Mouse (Mus musculus): ENCODE data around the gene Tectb.

Gene Tectb

DNA sequence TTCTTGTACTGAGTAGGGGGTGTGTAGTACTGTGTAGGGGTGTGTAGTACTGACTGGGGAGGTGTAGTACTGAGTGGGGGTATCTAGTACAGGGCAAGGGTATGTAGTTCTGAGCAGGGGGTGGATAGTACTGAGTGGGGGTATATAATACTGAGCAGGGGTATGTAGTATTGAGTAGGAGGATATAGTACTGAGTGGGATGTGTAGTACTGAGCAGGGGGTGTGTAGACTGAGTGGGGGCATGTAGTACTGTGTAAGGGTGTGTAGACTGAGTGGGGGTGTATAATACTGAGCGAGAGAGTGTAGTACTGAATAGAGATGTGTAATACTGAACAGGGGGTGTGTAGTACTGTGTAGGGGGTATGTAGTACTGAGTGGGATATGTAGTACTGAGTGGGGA lies 31.2 kb downstream of the Tectb start:
- no peak for DNase-seq

DNA sequence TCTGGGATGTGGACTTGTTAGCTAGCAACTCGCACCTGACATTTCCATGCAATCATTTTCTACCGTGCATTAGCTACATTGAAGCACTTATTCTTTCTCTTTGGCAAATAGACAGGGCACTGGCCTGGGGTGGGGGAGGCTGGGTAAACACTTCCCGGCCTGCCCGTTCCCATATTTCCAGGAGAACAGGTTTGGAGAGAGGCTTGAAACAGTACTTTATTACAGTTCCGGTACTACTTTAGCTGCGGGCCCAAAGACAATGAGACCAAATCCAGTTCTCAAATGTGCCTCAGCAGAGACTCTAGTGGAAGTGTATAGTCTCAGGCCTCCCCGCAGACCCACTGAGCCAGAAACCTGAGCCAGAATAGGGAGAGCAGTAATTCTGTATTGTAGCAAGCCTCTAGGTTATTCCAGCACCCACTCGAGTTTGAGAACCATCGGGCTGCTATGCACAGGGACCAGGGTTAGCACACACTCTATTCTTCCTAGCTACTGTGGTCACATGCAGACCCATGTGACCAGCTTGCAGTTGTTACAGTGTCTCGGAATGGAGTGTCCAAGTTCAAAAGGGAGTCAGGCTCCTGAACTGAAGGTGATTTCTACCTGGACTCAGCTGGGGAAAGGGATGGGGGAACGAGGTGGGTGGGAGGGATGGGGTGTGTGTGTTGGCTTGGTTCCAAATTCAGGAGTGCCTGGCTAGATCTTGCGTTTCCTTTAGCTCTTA lies 33.2 kb downstream of the Tectb start:
- no peak for DNase-seq

DNA sequence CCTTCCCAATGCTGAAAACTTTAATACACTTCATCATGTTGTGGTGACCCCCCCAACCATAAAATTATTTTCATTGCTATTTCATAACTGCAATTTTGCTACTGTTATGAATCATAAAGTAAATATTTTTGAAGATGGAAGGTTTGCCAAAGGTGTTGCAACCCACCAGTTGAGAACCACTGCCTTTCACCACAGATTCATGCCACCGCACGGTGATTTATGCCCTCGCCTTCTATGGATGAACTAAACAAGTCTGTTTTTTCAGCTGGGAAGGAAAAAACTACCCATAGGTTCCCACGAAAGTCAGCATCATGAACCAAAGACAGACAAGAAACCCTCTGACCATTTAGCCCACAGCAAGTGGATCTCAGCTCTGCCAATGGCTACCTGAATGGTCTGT lies 36.3 kb downstream of the Tectb start:
- DNase-seq: no peak

DNA sequence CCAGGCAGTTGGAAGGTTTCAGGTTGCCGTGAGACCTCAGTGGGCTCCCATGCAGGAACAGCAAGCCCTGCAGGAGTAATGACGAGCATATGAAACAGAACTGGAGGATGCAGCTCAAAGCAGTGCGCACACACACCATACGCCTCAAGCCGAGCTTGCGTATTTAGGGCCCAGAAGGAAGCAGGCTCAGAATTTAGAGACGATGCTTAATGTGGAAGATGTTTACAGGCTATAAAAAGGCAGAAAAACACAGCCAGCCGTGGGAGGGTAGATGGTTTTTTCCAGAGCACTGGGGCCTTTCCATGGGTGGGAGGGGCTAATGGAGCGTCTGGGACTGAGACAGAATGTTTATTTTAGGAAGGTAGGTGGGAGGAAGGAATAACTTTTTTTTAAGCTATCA lies 36.8 kb downstream of the Tectb start:
- DNase-seq: no peak

DNA sequence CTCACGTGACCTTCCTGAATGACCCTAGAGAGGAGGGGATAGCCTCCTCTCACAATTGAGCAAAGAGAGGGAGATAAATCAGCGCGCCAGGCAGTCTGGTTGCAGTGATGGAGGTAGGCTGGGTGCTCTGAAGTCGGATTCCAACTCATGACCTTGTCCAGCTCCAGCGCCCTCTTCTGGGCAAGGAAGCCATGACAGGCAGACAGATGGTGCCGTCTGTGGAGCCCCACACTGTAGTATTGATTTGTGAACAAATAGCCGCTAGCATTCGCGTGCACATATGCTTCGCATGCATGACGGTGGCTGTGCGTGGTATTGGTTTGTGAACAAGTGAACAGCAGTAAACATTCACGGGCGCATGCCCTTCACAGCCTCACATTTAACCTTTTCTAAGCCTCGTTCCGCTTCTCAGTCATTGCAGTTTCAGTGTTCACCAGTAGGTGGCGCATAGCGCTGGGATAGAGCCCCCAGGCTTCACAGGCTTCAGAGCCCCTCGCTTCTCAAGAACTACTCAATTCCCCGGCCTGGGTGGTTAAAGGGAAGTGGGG lies 37.7 kb downstream of the Tectb start:
- peak; percentile 92 for DNase-seq

DNA sequence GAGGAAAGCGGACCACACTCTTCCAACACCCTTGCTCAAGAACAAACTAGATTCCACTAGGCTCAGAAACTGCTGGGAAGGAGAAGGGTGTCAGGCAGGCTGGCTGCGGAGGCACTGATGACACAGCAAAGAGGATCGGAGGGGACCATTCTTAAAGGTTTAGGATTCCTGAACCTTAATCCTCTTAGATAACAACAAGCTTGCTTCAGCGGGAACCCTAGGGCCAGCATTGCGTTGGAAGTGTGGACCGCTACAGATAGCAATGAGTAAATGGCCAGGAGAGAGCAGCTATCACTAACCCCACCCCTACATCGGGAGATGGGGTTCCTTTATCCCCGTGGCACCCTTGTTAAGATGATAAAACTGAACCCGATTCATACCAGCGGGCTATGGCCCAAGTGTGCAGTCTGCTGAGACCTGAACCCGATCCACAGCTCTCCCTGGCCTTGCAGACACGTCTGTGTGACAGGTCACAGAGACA lies 38.2 kb downstream of the Tectb start:
- no peak for DNase-seq

DNA sequence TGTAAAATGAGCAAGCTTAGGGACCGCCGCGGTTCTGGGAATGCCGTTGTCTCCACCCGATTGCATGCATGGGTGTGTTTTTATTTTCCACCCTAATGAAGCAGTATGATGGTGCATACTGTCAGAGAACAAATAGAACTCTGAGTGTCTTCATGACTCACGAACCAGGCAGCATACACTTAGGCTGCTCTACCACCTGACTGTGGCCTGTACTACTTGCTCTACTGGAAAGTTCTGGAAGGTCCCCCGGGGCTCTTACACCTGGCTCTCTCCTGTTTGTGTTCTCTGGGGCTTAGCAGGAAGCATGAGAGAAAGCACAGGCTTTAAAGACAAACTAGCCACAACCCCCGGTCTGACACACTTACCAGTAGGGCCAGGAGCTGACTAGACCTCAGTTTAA lies 38.8 kb downstream of the Tectb start:
- DNase-seq: no peak

DNA sequence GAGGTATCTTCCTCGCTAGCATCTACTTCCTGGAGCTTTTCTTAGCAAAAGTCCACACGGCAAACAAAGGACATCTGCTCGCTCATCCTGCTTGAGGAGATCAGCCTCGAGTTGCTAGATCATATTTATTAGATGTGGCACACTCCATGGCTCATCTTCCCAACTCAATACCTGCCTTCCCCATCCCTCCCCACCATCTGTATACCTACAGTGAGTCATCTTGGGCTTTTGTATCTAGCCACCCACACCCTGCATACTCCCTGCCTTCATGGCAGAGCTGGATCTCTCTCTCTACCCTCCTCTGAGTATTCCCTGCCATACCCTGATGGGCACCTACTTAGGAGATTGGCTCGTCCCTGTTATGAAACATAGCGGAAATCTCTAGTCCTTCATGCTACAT lies 40.7 kb downstream of the Tectb start:
- no peak for DNase-seq

DNA sequence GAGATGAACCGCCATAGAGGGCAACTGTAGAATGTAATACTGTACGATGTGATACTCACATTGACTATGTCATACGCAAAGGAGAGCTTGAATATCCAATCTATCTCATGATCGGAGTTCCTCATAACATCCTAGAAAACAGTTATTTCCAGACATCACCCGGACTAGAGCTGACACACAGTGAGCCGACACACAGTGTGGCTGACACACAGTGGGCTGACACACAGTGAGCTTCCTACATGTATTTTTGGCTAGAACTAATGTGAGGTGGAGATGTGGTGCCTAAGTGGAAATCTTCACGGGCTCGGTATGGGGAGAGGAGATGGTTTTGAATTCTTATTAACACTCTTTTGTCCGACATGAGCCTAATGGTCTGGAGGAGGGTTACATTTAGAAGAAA lies 41.7 kb downstream of the Tectb start:
- DNase-seq: no peak

DNA sequence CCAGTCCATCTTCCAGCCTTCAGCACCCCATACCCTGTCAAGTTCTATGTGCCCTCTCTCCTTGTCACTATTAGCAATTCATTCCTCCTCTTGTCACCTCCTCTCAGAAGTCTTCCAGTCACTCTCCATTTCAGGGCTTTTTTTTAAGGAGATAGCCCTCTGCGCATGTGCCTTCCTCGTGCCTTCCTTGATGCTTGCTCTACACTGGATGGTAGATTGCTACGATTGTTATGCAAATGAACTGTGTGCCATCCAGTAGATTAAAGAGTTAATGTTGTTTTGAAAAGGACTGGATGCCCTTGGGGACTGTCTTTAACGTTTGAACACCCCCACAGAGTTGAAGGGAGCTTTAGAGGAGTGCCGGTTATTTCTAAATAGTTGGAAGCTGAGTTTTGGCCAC lies 46.1 kb downstream of the Tectb start:
- no peak for DNase-seq

DNA sequence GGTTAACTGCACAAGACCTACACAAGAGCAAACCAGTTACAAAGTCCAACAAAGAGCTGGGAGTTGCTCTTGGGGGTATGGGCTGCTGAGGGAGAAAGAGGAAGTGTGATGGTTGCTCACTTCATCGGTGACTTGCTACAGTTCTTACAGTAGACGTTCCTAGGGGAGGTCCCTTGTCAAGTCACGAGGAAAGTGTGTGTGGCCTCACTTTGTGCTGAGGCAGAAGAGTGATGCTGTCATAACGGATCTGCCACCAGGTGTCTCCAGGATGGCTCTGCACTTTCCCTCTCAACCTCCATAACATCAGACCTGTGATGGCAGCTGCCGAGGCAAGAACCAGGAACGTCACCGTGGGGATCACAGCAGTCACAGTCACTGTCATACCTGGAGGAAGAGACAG lies 46.6 kb downstream of the Tectb start:
- no peak for DNase-seq

DNA sequence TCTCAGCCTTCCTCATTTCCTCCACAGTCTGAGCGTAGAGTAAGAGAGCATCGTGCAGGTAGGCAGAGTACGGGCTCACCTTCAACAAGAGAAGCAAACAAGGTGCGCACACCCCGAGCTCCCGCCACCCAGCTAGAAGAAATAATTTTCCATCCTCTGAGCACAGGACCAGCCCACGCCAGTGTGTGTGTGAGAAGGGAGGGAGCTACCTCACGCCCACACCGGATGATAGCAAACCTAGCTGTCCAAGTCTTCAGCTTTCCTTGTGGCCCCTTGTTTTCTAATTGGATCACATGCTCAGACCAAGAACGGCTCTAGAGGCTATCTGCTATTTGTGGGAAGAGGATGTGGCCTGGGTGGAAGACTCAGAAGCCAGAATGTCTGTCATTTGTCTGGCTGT lies 50.5 kb downstream of the Tectb start:
- DNase-seq: no peak

DNA sequence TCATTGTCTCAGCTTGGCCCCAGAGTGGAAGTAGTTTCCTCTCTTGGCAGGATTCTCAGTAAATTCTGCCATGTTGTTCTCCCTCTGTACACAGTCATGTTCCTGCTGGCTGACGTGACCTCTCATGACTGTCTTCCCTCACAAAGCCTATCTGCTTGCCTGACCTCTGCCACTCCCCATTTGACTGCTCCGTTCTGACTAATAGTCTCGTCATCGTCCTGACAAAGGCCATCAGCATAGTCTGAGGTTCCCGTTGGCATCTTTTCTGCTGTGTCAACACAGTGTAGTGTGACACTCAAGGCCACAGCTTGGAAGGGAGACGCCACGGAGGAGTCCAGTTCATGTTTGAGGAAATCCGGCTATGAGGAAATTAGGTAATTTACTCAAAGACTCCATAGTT lies 51.6 kb downstream of the Tectb start:
- DNase-seq: peak; percentile 12

DNA sequence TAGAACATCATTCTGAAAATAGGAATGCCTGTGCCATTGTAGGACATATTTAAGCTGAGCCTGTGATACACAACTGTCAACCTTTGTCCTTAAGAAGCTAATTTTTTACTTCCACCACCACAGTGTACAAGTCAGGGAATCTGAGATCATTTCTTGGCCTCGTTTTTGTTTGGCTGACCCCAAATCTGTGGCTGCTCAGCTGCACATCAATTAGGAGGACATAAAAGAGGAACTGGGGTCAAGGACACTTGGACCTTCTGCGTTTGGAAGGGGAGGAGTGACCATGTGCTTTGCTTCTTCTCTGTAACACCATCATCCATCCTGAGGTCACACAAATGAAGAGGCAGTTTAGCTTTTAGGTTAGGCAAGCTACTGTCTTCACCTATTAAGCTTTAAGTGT lies 55.5 kb downstream of the Tectb start:
- DNase-seq: no peak

DNA sequence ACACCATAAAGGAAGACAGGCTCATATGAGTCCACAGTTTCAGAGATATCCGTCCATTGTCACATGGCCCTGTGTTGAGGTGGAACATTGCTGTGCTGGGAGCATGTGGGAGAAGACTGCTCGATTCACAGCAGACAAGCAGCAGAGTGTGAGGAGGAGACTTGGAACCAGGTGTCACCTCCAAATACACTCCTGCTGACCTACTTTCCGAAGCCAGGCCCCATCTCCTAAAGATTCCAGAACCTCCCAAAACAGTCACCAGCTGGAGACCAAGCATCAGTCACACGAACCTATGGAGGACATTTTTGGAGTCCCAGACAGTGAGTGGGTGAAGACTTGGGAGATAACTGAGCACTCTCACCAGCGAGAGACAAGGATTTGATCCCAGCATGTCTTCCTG lies 56.0 kb downstream of the Tectb start:
- no peak for DNase-seq

DNA sequence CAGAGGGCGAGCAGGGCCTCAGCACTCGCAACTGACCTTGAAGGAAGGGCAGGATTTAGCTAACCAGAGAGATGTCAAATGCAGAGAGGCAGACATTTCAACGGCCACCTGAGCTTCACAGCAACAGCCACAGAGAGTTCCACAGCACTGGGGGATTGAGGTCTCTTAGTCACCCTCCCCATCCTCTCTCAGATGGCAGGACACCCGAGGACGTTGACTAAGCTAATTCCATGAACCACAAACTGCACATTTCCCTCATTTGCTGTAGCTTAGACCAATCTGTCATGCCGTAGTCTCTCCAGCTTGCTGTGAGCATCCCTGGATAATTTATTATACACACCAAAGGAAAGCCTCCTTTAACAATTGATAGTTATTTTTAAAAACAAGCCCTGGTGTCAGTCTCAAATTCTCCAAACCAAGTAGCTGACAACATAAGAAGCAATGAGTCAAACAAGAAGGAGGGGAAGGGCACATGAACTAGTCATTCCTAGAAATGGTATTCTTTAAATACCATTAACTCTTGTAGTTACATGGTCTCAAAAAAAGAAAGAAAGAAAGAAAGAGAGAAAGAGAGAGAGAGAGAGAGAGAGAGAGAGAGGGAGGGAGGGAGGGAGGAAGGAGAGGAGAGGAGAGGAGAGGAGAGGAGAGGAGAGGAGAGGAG lies 59.4 kb downstream of the Tectb start:
- no peak for DNase-seq

DNA sequence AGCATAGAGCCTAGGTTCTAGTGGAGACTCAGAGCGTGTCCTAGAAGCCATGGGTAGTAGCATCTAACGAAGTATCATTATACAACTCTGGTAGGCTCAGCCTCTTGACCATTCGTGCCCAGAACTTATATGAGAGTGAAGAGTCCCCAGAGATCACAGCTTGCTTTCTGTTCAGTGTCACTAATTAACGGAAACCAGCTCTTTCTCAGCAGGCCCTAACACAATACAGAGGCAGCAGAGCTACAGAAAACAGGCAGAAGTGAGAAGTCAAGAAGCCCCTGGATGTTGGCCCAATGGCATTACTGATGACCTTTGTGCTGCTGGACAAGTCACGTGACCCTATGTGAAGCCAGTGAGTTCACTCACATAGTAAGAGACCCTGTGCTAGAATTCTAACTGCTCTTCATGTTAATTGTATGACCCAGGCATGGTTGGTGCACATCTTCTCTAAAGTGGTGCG lies 60.7 kb downstream of the Tectb start, which contains the start of gene Gucy2g:
Gucy2g (minus strand) TSS at position 51 of the 460 bp plus-strand sequence.
- DNase-seq: no peak

DNA sequence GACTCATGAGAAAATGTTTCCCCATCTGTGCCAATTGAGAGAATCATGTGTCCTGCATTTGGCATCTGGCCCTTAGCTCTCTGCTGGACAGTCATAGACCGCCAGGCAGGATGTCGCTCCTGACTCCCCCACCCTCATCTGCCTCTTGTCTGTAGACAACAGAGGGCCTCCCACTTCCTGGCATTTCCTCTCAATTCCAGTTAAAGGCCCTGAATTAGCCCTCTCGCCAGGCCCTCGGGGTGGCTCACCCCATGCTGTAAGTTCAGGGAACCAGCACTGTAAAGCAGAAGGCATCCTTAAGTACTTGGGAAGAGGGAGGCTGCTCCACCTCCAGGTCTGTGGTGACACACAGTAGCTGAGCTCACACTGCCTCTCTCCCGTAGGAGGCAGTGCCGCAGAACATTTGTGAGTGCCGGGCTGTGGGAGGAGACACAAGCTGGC lies 64.3 kb downstream of the Tectb start:
- peak; percentile 22 for DNase-seq
